Mouse (Mus musculus): Measurements from ENCODE around the gene Otp. TPM values are rescaled to one million over a fixed set of nuclear protein-coding genes. Genes with fewer than 3 reads are reported as not detected.

Otp gene
- polyA plus RNA-seq, 2 experiments: not detected

DNA sequence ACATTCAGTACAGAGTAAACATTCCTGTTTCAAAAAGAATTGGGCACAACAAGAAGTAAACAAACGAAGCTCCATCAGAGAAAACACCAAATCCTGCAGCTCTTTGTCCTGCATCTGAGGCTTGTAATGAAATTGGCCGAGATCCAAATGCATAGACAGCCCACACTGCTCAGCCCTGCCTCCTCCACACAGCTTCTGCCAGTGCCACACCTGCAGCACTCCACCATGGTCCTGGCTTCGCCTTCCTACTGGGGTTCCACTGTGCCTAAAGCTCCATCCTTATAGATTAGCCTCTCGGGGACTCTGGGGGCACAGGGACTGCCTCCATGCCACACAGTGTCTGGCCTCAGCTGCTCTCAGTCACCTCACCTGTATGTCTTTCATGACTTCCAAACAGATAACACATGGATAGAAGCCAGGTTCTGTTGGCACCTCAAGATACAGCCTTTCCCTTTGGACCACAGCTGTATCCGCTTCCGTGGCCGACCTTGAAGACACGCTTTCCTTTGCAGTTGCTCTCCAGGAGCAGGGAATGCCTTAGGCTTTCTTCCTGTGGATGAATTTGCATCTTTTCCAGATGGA, 36.6 kb upstream of the Otp start:
- TF ChIP-seq CTCF (IDR thresholded peaks at IDR 0.05; ENCODE audit: low read depth): no peak
- no peak for TF ChIP-seq EP300 (IDR thresholded peaks at IDR 0.05; ENCODE audit: low read depth)
- H3K4me3 ChIP-seq (ENCODE audit: insufficient read depth in 1 of 2, low read depth in 2 of 2, low read length in 2 of 2): no peak overlapping the region
- H3K27ac ChIP-seq: no peak overlapping the region
- H3K4me1 ChIP-seq (replicated peaks; ENCODE audit: control insufficient read depth in 2 of 2, insufficient read depth in 2 of 2, low read length in 1 of 2): no peaks in the 10 kb centered on the region
- WGBS (ENCODE audit: insufficient replicate concordance): 78% methylated on average over 8 of the region's 8 CpGs
- peaks cover 5% of the 10 kb centered on the region for H3K36me3 ChIP-seq (replicated peaks; ENCODE audit: control insufficient read depth, insufficient read depth, low read depth)
- H3K27me3 ChIP-seq (ENCODE audit: control insufficient read depth, insufficient read depth, low read length): no peaks in the 10 kb centered on the region
- ATAC-seq (ENCODE audit: insufficient read depth) (no peak), DNase-seq (ENCODE audit: low read depth in 3 of 3, low spot score in 3 of 3) (no peak)
- no peak overlapping the region for H3K9ac ChIP-seq (replicated peaks)
- no peak overlapping the region for H3K4me2 ChIP-seq (ENCODE audit: low read depth)
- no peaks in the 10 kb centered on the region for H3K9me3 ChIP-seq (ENCODE audit: control insufficient read depth, low read length)

DNA sequence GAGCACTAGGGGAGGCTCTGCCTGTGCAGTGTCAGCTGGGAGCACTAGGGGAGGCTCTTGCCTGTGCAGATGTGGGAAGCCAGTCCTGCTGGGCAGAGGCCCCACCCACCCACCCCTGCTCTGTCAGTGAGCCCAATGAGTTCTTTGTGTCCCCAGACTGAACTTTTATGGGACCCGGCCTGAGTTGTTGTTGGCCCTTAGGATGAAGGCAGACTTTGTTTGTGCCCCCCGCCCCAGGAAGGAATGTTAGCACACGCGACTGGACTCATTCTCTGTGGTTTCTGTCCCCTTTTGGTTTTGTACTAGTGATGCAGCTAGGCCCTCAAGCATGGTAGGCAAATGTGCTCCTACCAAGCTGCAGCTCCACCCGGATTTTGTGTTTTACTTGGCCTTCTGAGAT, 32.2 kb upstream of the Otp start:
- no peak for ATAC-seq (ENCODE audit: insufficient read depth)
- WGBS (ENCODE audit: insufficient replicate concordance): 74% methylated on average over 5 of the region's 5 CpGs
- TF ChIP-seq EP300 (IDR thresholded peaks at IDR 0.05; ENCODE audit: low read depth) (no peak), CTCF (IDR thresholded peaks at IDR 0.05; ENCODE audit: low read depth) (no peak)

DNA sequence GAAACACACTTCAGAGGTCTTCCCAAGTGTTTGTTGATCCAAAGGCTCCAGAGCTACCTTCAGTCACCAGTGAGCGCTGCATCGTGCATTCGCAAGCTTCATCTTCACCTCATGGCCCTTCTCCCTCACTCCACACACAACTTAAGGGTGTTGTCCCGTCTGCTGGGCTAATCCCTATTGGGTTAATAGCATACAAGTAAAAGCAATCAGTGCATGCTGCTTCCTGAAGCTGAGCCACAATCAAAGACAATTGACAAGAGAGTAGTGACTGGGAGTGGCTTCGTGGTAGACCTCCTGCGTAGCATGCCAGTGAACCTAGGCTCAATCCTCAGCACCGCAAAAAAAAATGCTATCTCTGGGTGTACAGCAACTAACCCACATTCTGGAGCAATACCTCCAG, 27.5 kb upstream of the Otp start:
- H3K27me3 ChIP-seq (ENCODE audit: control insufficient read depth, insufficient read depth, low read length): no peaks in the 10 kb centered on the region
- H3K4me1 ChIP-seq (replicated peaks; ENCODE audit: control insufficient read depth in 2 of 2, insufficient read depth in 2 of 2, low read length in 1 of 2): no peaks in the 10 kb centered on the region
- no peaks in the 10 kb centered on the region for H3K36me3 ChIP-seq (replicated peaks; ENCODE audit: control insufficient read depth, insufficient read depth, low read depth)
- no peak overlapping the region for H3K4me3 ChIP-seq (ENCODE audit: insufficient read depth in 1 of 2, low read depth in 2 of 2, low read length in 2 of 2)
- no peak overlapping the region for H3K4me2 ChIP-seq (ENCODE audit: low read depth)
- no peak for DNase-seq (ENCODE audit: low read depth in 3 of 3, low spot score in 3 of 3)
- H3K27ac ChIP-seq: no peak overlapping the region
- H3K9ac ChIP-seq (replicated peaks): no peak overlapping the region
- no peaks in the 10 kb centered on the region for H3K9me3 ChIP-seq (ENCODE audit: control insufficient read depth, low read length)
- TF ChIP-seq CTCF (IDR thresholded peaks at IDR 0.05; ENCODE audit: low read depth): no peak
- TF ChIP-seq EP300 (IDR thresholded peaks at IDR 0.05; ENCODE audit: low read depth): no peak
- no peak for ATAC-seq (ENCODE audit: insufficient read depth)
- WGBS (ENCODE audit: insufficient replicate concordance): 63% methylated on average over 7 of the region's 7 CpGs

More for the DNA sequence above, 32.2 kb upstream of the Otp start:
- Histone ChIP-seq H3K27me3 (ENCODE audit: control insufficient read depth, insufficient read depth, low read length) (no peaks in the 10 kb centered on the region), H3K4me1 (replicated peaks; ENCODE audit: control insufficient read depth in 2 of 2, insufficient read depth in 2 of 2, low read length in 1 of 2) (no peaks in the 10 kb centered on the region), H3K36me3 (replicated peaks; ENCODE audit: control insufficient read depth, insufficient read depth, low read depth) (no peaks in the 10 kb centered on the region; the same call in 1 of the 2 replicates), H3K4me2 (ENCODE audit: low read depth) (no peak overlapping the region), H3K27ac (no peak overlapping the region), H3K4me3 (ENCODE audit: insufficient read depth in 1 of 2, low read depth in 2 of 2, low read length in 2 of 2) (no peak overlapping the region), H3K9me3 (ENCODE audit: control insufficient read depth, low read length) (no peaks in the 10 kb centered on the region), H3K9ac (replicated peaks) (no peak overlapping the region)
- no peak for DNase-seq (ENCODE audit: low read depth in 3 of 3, low spot score in 3 of 3)

DNA sequence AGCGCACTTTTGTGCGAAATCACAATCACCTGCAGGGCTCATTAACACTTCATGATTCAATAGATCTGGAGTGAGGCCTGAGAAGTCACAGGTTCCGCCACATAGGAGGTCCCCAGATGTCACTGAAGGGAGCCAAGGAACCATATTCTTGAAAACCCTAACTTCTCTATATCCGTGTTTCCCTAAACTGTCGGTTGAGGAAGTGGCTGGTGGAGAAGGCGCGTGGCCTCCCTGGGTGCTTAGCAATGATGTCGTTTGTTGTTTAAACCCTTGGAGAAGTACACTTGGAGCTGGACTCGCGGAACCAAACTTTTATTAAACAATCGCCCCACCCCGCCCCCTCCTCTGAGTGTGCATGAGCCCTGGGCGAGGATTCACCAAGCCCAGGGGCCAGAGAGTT, 26.1 kb upstream of the Otp start:
- DNase-seq (ENCODE audit: low read depth in 3 of 3, low spot score in 3 of 3): no peak
- Histone ChIP-seq H3K9ac (replicated peaks) (no peak overlapping the region), H3K27ac (no peak overlapping the region), H3K4me3 (ENCODE audit: insufficient read depth in 1 of 2, low read depth in 2 of 2, low read length in 2 of 2) (no peak overlapping the region), H3K36me3 (replicated peaks; ENCODE audit: control insufficient read depth, insufficient read depth, low read depth) (no peaks in the 10 kb centered on the region), H3K4me1 (replicated peaks; ENCODE audit: control insufficient read depth in 2 of 2, insufficient read depth in 2 of 2, low read length in 1 of 2) (no peaks in the 10 kb centered on the region), H3K9me3 (ENCODE audit: control insufficient read depth, low read length) (no peaks in the 10 kb centered on the region), H3K27me3 (ENCODE audit: control insufficient read depth, insufficient read depth, low read length) (no peaks in the 10 kb centered on the region), H3K4me2 (ENCODE audit: low read depth) (no peak overlapping the region)
- no peak for ATAC-seq (ENCODE audit: insufficient read depth)
- no peak for TF ChIP-seq EP300 (IDR thresholded peaks at IDR 0.05; ENCODE audit: low read depth)
- TF ChIP-seq CTCF (IDR thresholded peaks at IDR 0.05; ENCODE audit: low read depth): no peak
- 48% methylated on average over 13 of the region's 13 CpGs for WGBS (ENCODE audit: insufficient replicate concordance)

DNA sequence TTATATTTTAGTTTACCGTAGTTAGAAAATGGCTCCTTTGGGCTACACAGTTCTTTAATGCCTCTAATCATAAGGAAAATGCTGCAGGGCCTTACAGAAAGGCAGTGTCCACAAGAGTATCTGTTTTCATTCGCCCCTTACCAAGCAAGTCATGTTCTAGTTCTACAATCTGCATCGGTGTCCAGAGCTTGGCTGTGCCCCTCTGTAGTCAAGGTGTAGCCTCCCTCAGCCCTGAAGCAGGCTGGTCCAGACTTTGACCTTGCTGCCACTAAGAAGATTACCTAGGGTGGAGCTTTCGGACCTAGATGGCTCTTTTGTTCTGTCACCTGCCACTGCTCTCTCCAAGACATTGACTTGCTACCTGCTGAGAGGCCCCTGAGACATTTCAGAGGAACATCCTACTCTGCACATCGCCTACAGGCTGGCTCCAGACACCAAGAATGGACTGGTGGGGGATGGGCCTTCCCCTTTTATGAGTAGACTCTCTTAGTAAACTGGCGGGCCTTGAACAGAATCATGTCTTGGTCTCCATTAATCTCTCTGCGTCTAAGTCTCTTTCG, 17.3 kb upstream of the Otp start:
- no peak overlapping the region for H3K27ac ChIP-seq
- no peak overlapping the region for H3K9ac ChIP-seq (replicated peaks)
- DNase-seq (ENCODE audit: low read depth in 3 of 3, low spot score in 3 of 3) (no peak), ATAC-seq (ENCODE audit: insufficient read depth) (no peak)
- peaks cover 0 to 4% of the 10 kb centered on the region in 2 experiments; a peak in 1 of 4 replicates for H3K4me1 ChIP-seq (replicated peaks; ENCODE audit: control insufficient read depth in 2 of 2, insufficient read depth in 2 of 2, low read length in 1 of 2)
- no peak overlapping the region for H3K4me3 ChIP-seq (ENCODE audit: insufficient read depth in 1 of 2, low read depth in 2 of 2, low read length in 2 of 2)
- no peaks in the 10 kb centered on the region for H3K9me3 ChIP-seq (ENCODE audit: control insufficient read depth, low read length)
- WGBS (ENCODE audit: insufficient replicate concordance): 61% methylated on average over 8 of the region's 8 CpGs
- H3K4me2 ChIP-seq (ENCODE audit: low read depth): no peak overlapping the region
- H3K36me3 ChIP-seq (replicated peaks; ENCODE audit: control insufficient read depth, insufficient read depth, low read depth): no peaks in the 10 kb centered on the region
- TF ChIP-seq CTCF (IDR thresholded peaks at IDR 0.05; ENCODE audit: low read depth) (no peak), EP300 (IDR thresholded peaks at IDR 0.05; ENCODE audit: low read depth) (no peak)
- no peaks in the 10 kb centered on the region for H3K27me3 ChIP-seq (ENCODE audit: control insufficient read depth, insufficient read depth, low read length)
